Mouse (Mus musculus): ENCODE measurements around the gene Sema5a. TPM values are rescaled to one million over a fixed set of nuclear protein-coding genes. Genes with fewer than 3 reads are reported as not detected.

The Sema5a gene
- total and polyA plus RNA-seq, 3 experiments, result 0.17 to 0.27 (median 0.17) TPM

- no peaks in the 10 kb centered on the region for H3K36me3 ChIP-seq (replicated peaks in 1 of 2; ENCODE audit: control insufficient read depth in 1 of 2, insufficient read depth in 1 of 2, low read length in 1 of 2)
- in situ Hi-C loops (cut with MboI; ENCODE audit: low pct_ligation_motif_present, low pct_unique_long_range_greater_than_20kb, low sequenced_read_pairs) (loop anchor here (10.0 to 25.0 kb wide), 2 partner anchors 324 to 556 kb away; partner anchors contain the start of gene Sema5a), dilution Hi-C loops (cut with MboI; ENCODE audit: extremely low pct_ligation_motif_present, extremely low pct_unique_long_range_greater_than_20kb, low sequenced_read_pairs) (no loop called here)
- no peaks in the 10 kb centered on the region for H3K27me3 ChIP-seq (replicated peaks)
- H3K79me2 ChIP-seq (replicated peaks; ENCODE audit: control insufficient read depth, extremely low read depth, insufficient read depth, poor library complexity, severe bottlenecking), result no peaks in the 10 kb centered on the region
- H3K4me3 ChIP-seq (replicated peaks in 1 of 3; ENCODE audit: low read depth in 2 of 3, low read length in 2 of 3, poor library complexity in 1 of 3), result no peak overlapping the region
- H3K9ac ChIP-seq (ENCODE audit: insufficient read depth, low read depth), result no peak overlapping the region
- TF ChIP-seq POLR2AphosphoS2 (IDR thresholded peaks at IDR 0.05; ENCODE audit: low read depth, low read length) (no peak), MXI1 (IDR thresholded peaks at IDR 0.05; ENCODE audit: low read depth, low read length) (no peak), MAZ (IDR thresholded peaks at IDR 0.05; ENCODE audit: low read depth, low read length) (no peak), ZC3H11A (IDR thresholded peaks at IDR 0.05; ENCODE audit: low read depth, low read length) (no peak), NRF1 (IDR thresholded peaks at IDR 0.05; ENCODE audit: low read depth, low read length) (no peak), JUND (conservative IDR thresholded peaks at IDR 0.05; ENCODE audit: low read depth, low read length) (no peak), TBP (conservative IDR thresholded peaks at IDR 0.05; ENCODE audit: low read depth, low read length) (no peak), E2F4 (IDR thresholded peaks at IDR 0.05; ENCODE audit: insufficient replicate concordance, low read depth, low read length) (no peak), CTCF (conservative IDR thresholded peaks at IDR 0.05 in 1 of 2, IDR thresholded peaks at IDR 0.05 in 1 of 2; ENCODE audit: low read depth in 2 of 2, low read length in 2 of 2) (peak in 1 of 2 experiments; percentile 67; a peak in 2 of 4 replicates), SMC3 (IDR thresholded peaks at IDR 0.05; ENCODE audit: low read depth, low read length) (peak; percentile 47), USF1 (IDR thresholded peaks at IDR 0.05; ENCODE audit: low read depth, low read length) (no peak), JUN (IDR thresholded peaks at IDR 0.05; ENCODE audit: insufficient read depth, low read depth, low read length) (no peak), RAD21 (IDR thresholded peaks at IDR 0.05; ENCODE audit: low read depth, low read length) (peak; percentile 76), MYC (IDR thresholded peaks at IDR 0.05; ENCODE audit: low read depth, low read length) (no peak), USF2 (conservative IDR thresholded peaks at IDR 0.05; ENCODE audit: low read depth, low read length) (no peak)
- no peaks in the 10 kb centered on the region for H3K4me1 ChIP-seq (ENCODE audit: control insufficient read depth in 1 of 2, insufficient read depth in 2 of 2)
- peak; percentile 17 for DNase-seq (ENCODE audit: extremely low read depth)
- no peaks in the 10 kb centered on the region for H3K9me3 ChIP-seq (replicated peaks; ENCODE audit: low read length)
- H3K4me2 ChIP-seq (ENCODE audit: insufficient read depth, low read depth, poor library complexity, severe bottlenecking), result no peak overlapping the region
- no peak overlapping the region for H3K27ac ChIP-seq (ENCODE audit: insufficient read depth, low read depth)
Measured at GRCm38 (mm10) chr15:32568181-32568857, 323.7 kb downstream of the Sema5a start.

- in situ Hi-C loops (cut with MboI; ENCODE audit: low pct_ligation_motif_present, low pct_unique_long_range_greater_than_20kb, low sequenced_read_pairs) (loop anchor here (10.0 to 25.0 kb wide), 2 partner anchors 324 to 557 kb away; partner anchors contain the start of gene Sema5a), dilution Hi-C loops (cut with MboI; ENCODE audit: extremely low pct_ligation_motif_present, extremely low pct_unique_long_range_greater_than_20kb, low sequenced_read_pairs) (no loop called here)
- DNase-seq (ENCODE audit: extremely low read depth), result no peak
- no peak overlapping the region for H3K4me3 ChIP-seq (replicated peaks in 1 of 3; ENCODE audit: low read depth in 2 of 3, low read length in 2 of 3, poor library complexity in 1 of 3)
- H3K4me2 ChIP-seq (ENCODE audit: insufficient read depth, low read depth, poor library complexity, severe bottlenecking), result no peak overlapping the region
- H3K27ac ChIP-seq (ENCODE audit: insufficient read depth, low read depth), result no peak overlapping the region
- H3K79me2 ChIP-seq (replicated peaks; ENCODE audit: control insufficient read depth, extremely low read depth, insufficient read depth, poor library complexity, severe bottlenecking), result no peaks in the 10 kb centered on the region
- no peaks in the 10 kb centered on the region for H3K27me3 ChIP-seq (replicated peaks)
- no peaks in the 10 kb centered on the region for H3K9me3 ChIP-seq (replicated peaks; ENCODE audit: low read length)
- H3K36me3 ChIP-seq (replicated peaks in 1 of 2; ENCODE audit: control insufficient read depth in 1 of 2, insufficient read depth in 1 of 2, low read length in 1 of 2), result no peaks in the 10 kb centered on the region
- H3K4me1 ChIP-seq (ENCODE audit: control insufficient read depth in 1 of 2, insufficient read depth in 2 of 2), result no peaks in the 10 kb centered on the region
- H3K9ac ChIP-seq (ENCODE audit: insufficient read depth, low read depth), result no peak overlapping the region
- no peak for TF ChIP-seq GABPA (IDR thresholded peaks at IDR 0.05; ENCODE audit: insufficient replicate concordance, low read depth, low read length)
- no peak for TF ChIP-seq CTCF (conservative IDR thresholded peaks at IDR 0.05 in 1 of 2, IDR thresholded peaks at IDR 0.05 in 1 of 2; ENCODE audit: low read depth in 2 of 2, low read length in 2 of 2)
- no peak for TF ChIP-seq TBP (conservative IDR thresholded peaks at IDR 0.05; ENCODE audit: low read depth, low read length)
- TF ChIP-seq USF2 (conservative IDR thresholded peaks at IDR 0.05; ENCODE audit: low read depth, low read length), result no peak
- no peak for TF ChIP-seq CHD1 (IDR thresholded peaks at IDR 0.05; ENCODE audit: low read depth, low read length)
- no peak for TF ChIP-seq HCFC1 (IDR thresholded peaks at IDR 0.05; ENCODE audit: low read depth, low read length)
- TF ChIP-seq ELF1 (IDR thresholded peaks at IDR 0.05; ENCODE audit: low read depth, low read length), result no peak
- no peak for TF ChIP-seq SMC3 (IDR thresholded peaks at IDR 0.05; ENCODE audit: low read depth, low read length)
- no peak for TF ChIP-seq JUN (IDR thresholded peaks at IDR 0.05; ENCODE audit: insufficient read depth, low read depth, low read length)
- no peak for TF ChIP-seq ZKSCAN1 (IDR thresholded peaks at IDR 0.05; ENCODE audit: borderline replicate concordance, low read depth, low read length)
- TF ChIP-seq USF1 (IDR thresholded peaks at IDR 0.05; ENCODE audit: low read depth, low read length), result no peak
- TF ChIP-seq E2F4 (IDR thresholded peaks at IDR 0.05; ENCODE audit: insufficient replicate concordance, low read depth, low read length), result no peak
- no peak for TF ChIP-seq MYC (IDR thresholded peaks at IDR 0.05; ENCODE audit: low read depth, low read length)
- no peak for TF ChIP-seq IRF4 (IDR thresholded peaks at IDR 0.05; ENCODE audit: low read depth, low read length)
- TF ChIP-seq MEF2A (IDR thresholded peaks at IDR 0.05; ENCODE audit: borderline replicate concordance, low read depth, low read length), result no peak
Measured at GRCm38 (mm10) chr15:32568858-32569387, 324.3 kb downstream of the Sema5a start.

All from CH12.LX (cell line).